Mouse (Mus musculus) brain, embryonic 14.5 days (tissue): ENCODE measurements around the gene Nacc1.

Experiments used
- CTCF ChIP-seq: fragments of 200-500 bp; IDR thresholded peaks from 2 replicates; pipeline ENCODE4 v1.5.1; 2012; ENCODE audit warnings: inconsistent platforms, mild to moderate bottlenecking, moderate library complexity, borderline replicate concordance; ENCODE audit not compliant: insufficient read depth, insufficient read length; ENCODE audit errors: extremely low read depth
- POLR2A ChIP-seq: fragments of 200-500 bp; IDR thresholded peaks from 2 replicates; pipeline ENCODE4 v1.6.1; 2012; ENCODE audit warnings: mild to moderate bottlenecking, inconsistent platforms, borderline replicate concordance; ENCODE audit not compliant: poor library complexity, insufficient read depth, insufficient read length, severe bottlenecking; ENCODE audit errors: extremely low read depth

GRCm38 (mm10) chr8:84714161-84714560, 26.5 kb upstream of the Nacc1 start:
- TF ChIP-seq CTCF (no peak), POLR2A (no peak)
